Mouse (Mus musculus): ENCODE measurements around the gene Kcnn4.

DNA sequence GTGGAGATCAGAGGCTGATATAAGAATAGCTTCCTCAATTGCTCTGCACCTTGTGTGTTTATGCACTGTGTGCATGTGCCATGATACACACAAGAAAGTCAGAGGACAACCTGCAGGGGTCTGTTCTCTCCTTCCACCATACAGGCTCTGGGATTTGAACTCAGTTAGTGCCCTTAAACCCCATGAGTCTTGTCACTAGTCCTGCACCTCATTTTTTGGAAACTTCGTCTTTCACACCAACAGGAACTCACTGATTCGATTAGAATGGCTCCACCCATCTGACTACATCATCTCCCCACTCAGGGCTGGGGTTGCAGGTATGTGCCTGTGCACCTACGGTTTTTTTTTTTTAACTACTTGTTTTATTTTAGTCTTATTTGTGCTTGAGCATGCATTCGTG lies 1.8 kb upstream of the Kcnn4 start:
- no peak for TF ChIP-seq ZC3H11A (IDR thresholded peaks at IDR 0.05; ENCODE audit: borderline replicate concordance, low read depth, low read length)
- no peak for TF ChIP-seq CHD2 (IDR thresholded peaks at IDR 0.05; ENCODE audit: low read depth, low read length)
- no peak for TF ChIP-seq ZNF384 (IDR thresholded peaks at IDR 0.05; ENCODE audit: low read depth, low read length)
- no peak for TF ChIP-seq MAFK (IDR thresholded peaks at IDR 0.05; ENCODE audit: insufficient read depth, low read depth, low read length)
- no peak for TF ChIP-seq HCFC1 (IDR thresholded peaks at IDR 0.05; ENCODE audit: borderline replicate concordance, insufficient read depth, low read length)

All from ES-E14 (cell line).